Mouse (Mus musculus) kidney, embryonic 15.5 days (tissue): Measurements from ENCODE around the gene Wdr34. TPM values are rescaled to one million over a fixed set of nuclear protein-coding genes. Genes with fewer than 3 reads are reported as not detected.

Experiments used
- ATAC-seq: fragments of 200-750 bp; cut with Nextera tagmentation; replicated peaks from 2 replicates; pipeline ENCODE4 v1.8.0; 2017; ENCODE audit warnings: moderate TSS enrichment; ENCODE audit not compliant: low FRiP score
- H3K27ac ChIP-seq: fragments of 300-500 bp; sonication (generic); 2 replicates; pipeline ENCODE4 v1.5.1; 2015; ENCODE audit warnings: mild to moderate bottlenecking, inconsistent platforms
- H3K27me3 ChIP-seq: fragments of 300-500 bp; sonication (generic); 2 replicates; pipeline ENCODE4 v1.6.1; 2015; ENCODE audit warnings: inconsistent platforms
- H3K36me3 ChIP-seq: fragments of 300-500 bp; sonication (generic); 2 replicates; pipeline ENCODE4 v1.6.1; 2015; ENCODE audit warnings: inconsistent platforms
- H3K4me1 ChIP-seq: fragments of 300-500 bp; sonication (generic); 2 replicates; pipeline ENCODE4 v1.6.1; 2015; ENCODE audit warnings: inconsistent platforms
- H3K4me2 ChIP-seq: fragments of 300-500 bp; sonication (generic); 2 replicates; pipeline ENCODE4 v1.6.1; 2015; ENCODE audit warnings: moderate library complexity, mild to moderate bottlenecking, inconsistent platforms
- H3K4me3 ChIP-seq: fragments of 300-500 bp; sonication (generic); replicated peaks from 2 replicates; pipeline ENCODE4 v1.5.1; 2015; ENCODE audit warnings: mild to moderate bottlenecking, inconsistent platforms
- H3K9ac ChIP-seq: fragments of 300-500 bp; sonication (generic); 2 replicates; pipeline ENCODE4 v1.6.1; 2015; ENCODE audit warnings: mild to moderate bottlenecking, inconsistent platforms
- H3K9me3 ChIP-seq: fragments of 300-500 bp; sonication (generic); replicated peaks from 2 replicates; pipeline ENCODE4 v1.6.1; 2016; ENCODE audit warnings: inconsistent platforms
- WGBS: fragments of 180-500 bp; shearing (Covaris S2); methylation state at CpG from one replicate; pipeline ENCODE4 v1.1.7; 2015; ENCODE audit warnings: mixed read lengths; 5-methylcytosine and 5-hydroxymethylcytosine counted together
- polyA plus RNA-seq: library from polyadenylated mRNA; unstranded; fragments of >200 nt; fragmentation: Nextera tagmentation; extraction: Ambion mirVana; gene quantifications from 2 replicates; pipeline ENCODE4 v1.2.1, GENCODE M21; 2015

The Wdr34 gene
- 34.8 and 40.7 TPM in 2 replicates for polyA plus RNA-seq

DNA sequence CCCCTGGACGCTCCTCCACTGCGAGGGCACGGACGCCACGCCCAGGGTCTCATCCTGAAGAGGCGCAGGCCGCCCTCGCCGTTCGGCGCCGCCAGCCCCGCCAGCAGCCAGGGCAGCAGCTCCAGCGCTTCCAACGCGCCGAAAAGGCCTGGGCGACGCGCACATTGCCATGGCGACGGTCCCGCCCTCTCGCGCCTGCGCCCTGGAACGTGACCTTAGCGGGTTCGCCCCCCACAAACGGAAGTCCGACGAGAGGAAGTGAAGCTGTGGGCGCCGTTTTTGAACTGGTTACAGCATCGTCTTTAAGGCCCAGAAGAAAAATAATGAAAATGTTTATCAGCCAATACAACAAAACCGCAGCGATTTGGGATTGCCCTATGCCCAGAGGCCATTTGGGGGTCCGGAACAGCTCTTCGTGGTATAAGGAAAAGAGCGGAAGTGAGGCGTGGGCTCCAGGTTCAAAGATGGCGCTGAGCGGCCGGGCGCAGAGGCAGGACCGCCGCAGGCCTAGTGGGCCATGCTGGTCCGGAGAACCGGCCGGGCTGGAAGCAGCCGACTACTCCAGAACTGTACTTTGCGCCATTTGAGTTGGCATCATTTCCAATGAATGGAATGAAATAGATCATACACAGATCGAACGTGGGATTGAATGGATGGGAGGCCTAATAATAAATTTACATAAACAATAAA is at the start of gene Wdr34:
Gene Wdr34 (minus strand): TSS at position 183 of the 690 bp plus-strand sequence.
- Histone ChIP-seq H3K27ac (peak within 1 kb of the TSS; percentile 97), H3K36me3 (peaks cover 20% of the 10 kb centered on the region; the same call in 1 of the 2 replicates), H3K27me3 (no peaks in the 10 kb centered on the region), H3K9me3 (no peaks in the 10 kb centered on the region), H3K4me1 (peaks cover 15% of the 10 kb centered on the region), H3K4me2 (peak within 1 kb of the TSS; percentile 67), H3K9ac (peak within 1 kb of the TSS; percentile 62), H3K4me3 (peak within 1 kb of the TSS; percentile 66)
- peak; percentile 95 for ATAC-seq
- WGBS, result 1% methylated on average over 54 of the region's 54 CpGs

DNA sequence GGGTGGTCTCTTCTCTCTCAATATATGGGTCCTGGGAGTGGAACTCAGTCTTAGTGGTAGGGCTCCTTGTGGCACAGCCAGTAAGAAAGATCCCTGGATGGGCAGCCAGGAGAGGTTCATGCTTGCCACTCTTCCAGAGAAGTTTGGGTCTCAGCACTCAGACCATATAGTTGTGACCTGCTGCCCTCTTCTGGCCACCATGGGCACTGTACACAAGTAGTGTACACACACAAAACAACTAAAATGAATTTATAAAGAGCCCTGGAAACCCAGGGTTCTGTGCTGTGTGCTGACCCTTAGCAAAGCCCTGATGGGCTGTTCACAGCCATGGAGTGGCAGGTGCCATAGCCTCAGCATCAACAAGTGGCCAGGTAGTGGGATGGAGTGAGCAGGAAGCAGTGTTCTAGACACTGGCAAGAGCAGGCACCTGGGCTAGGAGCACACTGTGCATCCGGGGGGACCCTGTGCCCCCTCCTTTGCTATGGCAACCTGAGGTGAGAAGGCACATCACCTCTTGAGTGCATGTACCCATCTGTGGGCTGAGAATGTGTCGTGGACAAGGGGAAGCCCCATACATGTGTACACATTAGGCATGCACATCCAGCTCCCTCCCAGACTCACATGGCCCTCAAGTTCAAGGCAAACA is 47.3 kb upstream of the Wdr34 start:
- no peak overlapping the region for H3K9ac ChIP-seq
- no peak overlapping the region for H3K4me2 ChIP-seq
- no peak overlapping the region for H3K4me3 ChIP-seq
- peaks cover 20% of the 10 kb centered on the region for H3K4me1 ChIP-seq
- WGBS, result 83% methylated on average over 2 of the region's 2 CpGs
- no peak for ATAC-seq
- H3K9me3 ChIP-seq, result no peaks in the 10 kb centered on the region
- no peak overlapping the region for H3K27ac ChIP-seq
- H3K36me3 ChIP-seq, result peaks cover 43% of the 10 kb centered on the region
- no peaks in the 10 kb centered on the region for H3K27me3 ChIP-seq

DNA sequence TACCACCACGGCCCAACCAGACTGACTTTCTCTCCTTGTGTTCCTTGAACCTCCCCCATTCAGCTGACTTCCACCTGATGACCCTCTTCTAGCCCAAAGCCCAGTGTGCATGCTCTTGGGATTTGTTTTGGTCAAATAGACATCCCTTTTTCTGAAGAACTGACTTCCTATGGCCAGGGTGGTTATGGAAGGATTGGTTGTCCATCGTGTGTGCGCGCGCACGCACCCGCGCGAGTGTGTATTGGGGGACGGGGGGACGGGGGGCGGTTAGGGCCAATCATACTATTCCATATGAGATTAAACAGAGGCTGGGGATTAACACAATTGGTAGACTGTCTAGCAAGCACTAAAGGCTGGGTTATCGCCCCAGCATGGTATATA is 45.5 kb upstream of the Wdr34 start:
- H3K4me1 ChIP-seq, result peaks cover 20% of the 10 kb centered on the region
- WGBS, result 3% methylated on average over 13 of the region's 13 CpGs
- H3K4me3 ChIP-seq, result peak overlapping the region; percentile 62
- peak overlapping the region; percentile 78 for H3K27ac ChIP-seq
- peak overlapping the region; percentile 79 for H3K4me2 ChIP-seq
- H3K9me3 ChIP-seq, result no peaks in the 10 kb centered on the region
- peak; percentile 6; the same call in 1 of the 2 replicates for ATAC-seq
- peaks cover 36% of the 10 kb centered on the region for H3K36me3 ChIP-seq
- no peaks in the 10 kb centered on the region for H3K27me3 ChIP-seq
- H3K9ac ChIP-seq, result peak overlapping the region; percentile 54

DNA sequence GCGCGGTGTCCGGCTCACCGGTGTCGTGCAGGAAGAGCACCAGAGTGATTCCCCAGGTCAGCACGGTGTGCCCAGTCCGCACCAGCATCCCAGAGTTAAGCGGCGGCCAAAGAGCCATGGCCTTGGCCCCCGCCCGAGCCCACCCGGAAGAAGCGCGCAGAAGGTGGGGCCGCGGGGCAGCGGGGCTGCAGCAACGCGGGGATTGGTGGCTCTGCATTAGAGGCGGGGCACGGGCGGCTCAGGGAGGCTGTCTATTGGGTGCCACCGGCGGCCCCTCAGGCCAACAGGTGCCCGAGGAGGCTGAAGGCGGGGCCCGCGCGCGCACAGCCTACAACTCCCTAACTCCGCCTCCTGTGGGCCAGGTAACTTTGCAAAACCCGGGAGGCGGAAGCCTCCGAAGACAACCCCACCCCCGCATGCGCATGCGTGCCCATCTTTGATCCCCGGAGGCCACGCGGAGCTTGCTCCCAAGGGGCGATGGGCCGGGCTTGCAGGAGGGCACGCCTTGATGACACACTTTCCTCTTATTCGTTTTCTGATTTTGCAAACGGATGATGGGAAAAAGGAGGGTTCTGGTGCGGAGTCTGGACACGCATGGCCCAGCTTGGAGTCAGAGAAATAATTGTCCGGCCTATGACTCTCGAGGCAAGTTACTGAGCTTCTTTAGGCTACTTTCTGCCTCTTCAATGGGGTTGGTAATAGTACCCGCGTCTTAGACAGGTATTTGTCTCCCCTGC is 45.0 kb upstream of the Wdr34 start, which contains the start of gene Zdhhc12:
Gene Zdhhc12 (minus strand): TSS at position 178 of the 737 bp plus-strand sequence.
- Histone ChIP-seq H3K27ac (peak within 1 kb of the TSS; percentile 78), H3K9ac (peak within 1 kb of the TSS; percentile 54), H3K9me3 (no peaks in the 10 kb centered on the region), H3K4me2 (peak within 1 kb of the TSS; percentile 79), H3K36me3 (peaks cover 30% of the 10 kb centered on the region), H3K27me3 (no peaks in the 10 kb centered on the region), H3K4me1 (peaks cover 20% of the 10 kb centered on the region), H3K4me3 (peak within 1 kb of the TSS; percentile 62)
- ATAC-seq, result peak; percentile 98
- under 1% methylated on average over 51 of the region's 51 CpGs for WGBS

DNA sequence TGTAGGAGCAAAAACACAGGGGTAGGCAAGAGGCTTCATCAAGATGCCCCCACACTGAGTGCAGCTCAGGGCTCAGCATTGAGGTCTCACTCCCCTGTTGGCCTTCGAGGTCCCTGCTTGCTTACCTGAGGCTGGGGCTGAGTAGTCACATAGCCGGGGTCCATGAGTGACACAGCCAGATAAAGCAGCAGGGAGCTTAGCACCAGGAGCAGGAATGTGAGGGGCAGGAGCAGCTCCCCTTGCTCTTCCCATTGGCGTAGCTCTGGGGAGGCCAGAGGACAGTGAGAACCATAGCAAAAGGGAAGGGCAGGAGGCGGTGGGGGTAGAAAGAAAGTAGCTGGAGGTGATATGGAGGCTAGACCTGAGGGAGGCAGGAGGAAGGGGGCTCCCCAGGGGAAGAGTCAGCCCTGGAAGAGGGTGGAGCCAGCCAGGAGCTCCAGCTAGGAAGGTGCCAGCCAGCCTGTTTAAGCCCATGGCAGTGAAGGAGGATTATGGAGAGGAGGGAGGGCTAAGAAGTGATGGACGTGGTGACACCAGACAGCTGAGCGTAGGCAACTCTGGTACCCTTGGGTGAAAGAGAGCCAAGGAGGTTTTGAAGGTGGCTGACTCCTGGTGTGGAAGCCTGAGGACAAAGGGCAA is 43.7 kb upstream of the Wdr34 start:
- peak overlapping the region; percentile 79 for H3K4me2 ChIP-seq
- WGBS, result 56% methylated on average over 6 of the region's 6 CpGs

DNA sequence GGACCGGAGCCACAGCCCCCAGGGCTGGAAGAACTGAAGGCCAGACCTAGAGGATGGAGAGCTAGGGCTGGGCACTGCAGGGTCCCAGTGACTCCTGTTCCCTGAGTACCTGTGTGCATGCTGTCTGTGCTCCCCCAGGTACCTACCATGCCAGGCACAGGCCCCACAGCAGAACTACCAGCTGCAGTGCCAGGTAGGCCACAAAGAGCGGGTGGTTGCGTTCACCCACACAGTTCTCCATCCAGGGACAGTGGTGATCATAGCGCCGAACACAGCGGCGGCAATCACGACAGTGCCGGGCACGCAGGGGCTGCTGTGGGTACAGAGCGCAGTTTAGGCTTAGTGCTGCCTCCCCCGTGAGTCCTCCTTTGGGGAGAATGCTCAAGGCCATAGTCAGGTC is 42.8 kb upstream of the Wdr34 start:
- WGBS, result 92% methylated on average over 12 of the region's 12 CpGs

More for the DNA sequence above, 43.7 kb upstream of the Wdr34 start:
- Histone ChIP-seq H3K27me3 (no peaks in the 10 kb centered on the region), H3K27ac (0 out of 2 replicates have a peak overlapping the region, but pooled peaks have one; percentile 78), H3K9me3 (no peaks in the 10 kb centered on the region), H3K4me1 (peaks cover 20% of the 10 kb centered on the region), H3K36me3 (peaks cover 21% of the 10 kb centered on the region), H3K4me3 (peak overlapping the region; percentile 62), H3K9ac (peak overlapping the region; percentile 54; the same call in 1 of the 2 replicates)
- no peak for ATAC-seq

DNA sequence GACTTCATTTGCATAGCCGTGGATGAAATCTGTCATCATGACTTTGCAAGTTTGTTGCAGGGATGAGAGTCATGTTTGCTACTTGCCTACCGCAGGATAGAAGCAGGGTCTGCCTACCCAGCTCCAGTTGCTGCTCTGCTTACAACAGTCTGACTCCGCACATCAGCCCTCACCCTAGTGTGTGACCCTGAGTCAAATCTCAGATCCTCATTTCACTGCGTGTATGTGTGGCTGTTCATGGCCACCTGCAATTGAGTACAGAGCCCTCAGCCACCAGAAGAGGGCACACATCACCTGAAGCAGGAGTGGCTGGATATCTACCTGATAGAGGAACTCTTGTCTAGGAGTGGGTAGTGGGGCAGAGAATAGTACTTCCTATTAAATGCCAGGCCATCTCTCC is 38.6 kb upstream of the Wdr34 start:
- Histone ChIP-seq H3K4me1 (peaks cover 11% of the 10 kb centered on the region), H3K27ac (no peak overlapping the region), H3K27me3 (no peaks in the 10 kb centered on the region), H3K36me3 (peaks cover 20% of the 10 kb centered on the region), H3K4me3 (no peak overlapping the region), H3K9me3 (no peaks in the 10 kb centered on the region), H3K4me2 (no peak overlapping the region), H3K9ac (no peak overlapping the region)
- WGBS, result 88% methylated on average over 4 of the region's 4 CpGs
- no peak for ATAC-seq

More for the DNA sequence above, 42.8 kb upstream of the Wdr34 start:
- ATAC-seq, result no peak
- Histone ChIP-seq H3K4me3 (no peak overlapping the region), H3K27ac (no peak overlapping the region), H3K36me3 (peaks cover 20% of the 10 kb centered on the region), H3K4me1 (peaks cover 20% of the 10 kb centered on the region), H3K4me2 (no peak overlapping the region), H3K27me3 (no peaks in the 10 kb centered on the region), H3K9me3 (no peaks in the 10 kb centered on the region), H3K9ac (no peak overlapping the region)

DNA sequence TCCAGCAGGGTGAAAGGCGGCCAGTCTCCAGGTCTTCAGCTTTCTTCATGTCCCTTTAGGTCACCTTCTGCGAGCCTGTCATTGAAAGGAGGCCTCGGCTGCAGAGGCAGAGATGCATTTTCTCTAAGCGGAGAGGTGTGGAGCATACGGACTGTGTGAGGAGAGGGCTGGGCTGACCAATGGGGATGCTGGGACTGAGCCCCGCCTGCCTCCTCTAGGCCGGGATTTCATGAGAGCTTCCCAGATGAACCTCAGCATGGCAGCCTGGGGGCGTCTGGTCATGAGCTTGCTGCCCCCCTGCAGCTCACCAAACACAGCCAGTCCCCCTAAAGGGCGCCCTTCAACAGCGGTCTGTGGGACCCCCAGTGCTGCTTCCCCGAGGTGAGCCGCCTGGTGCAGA is 36.0 kb upstream of the Wdr34 start:
- ATAC-seq, result 0 out of 2 replicates have a peak, but pooled peaks have one; percentile 67

DNA sequence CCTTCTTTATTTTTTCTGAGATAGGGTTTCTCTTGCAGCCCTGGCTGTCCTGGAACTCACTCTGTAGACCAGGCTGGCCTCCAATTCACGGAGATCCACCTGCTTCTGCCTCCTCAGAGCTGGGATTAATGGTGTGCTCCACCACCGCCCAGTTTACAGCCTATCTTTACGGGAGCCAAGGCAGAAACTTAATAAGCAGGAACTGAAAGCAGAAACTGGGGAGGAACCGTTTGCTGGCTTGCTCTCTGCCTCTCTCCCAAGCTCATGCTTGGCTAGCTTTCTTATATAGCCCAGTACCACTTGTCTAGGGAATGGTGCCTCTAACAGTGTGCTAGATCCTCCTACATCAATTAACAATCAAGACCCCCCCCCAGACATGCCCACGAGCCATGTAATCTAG is 35.4 kb upstream of the Wdr34 start:
- WGBS, result 46% methylated on average over 5 of the region's 5 CpGs
- no peak for ATAC-seq
- no peak overlapping the region for H3K27ac ChIP-seq
- peak overlapping the region; percentile 54 for H3K4me2 ChIP-seq
- peaks cover 11% of the 10 kb centered on the region for H3K4me1 ChIP-seq
- H3K9ac ChIP-seq, result no peak overlapping the region
- no peaks in the 10 kb centered on the region; the same call in 1 of the 2 replicates for H3K36me3 ChIP-seq
- no peaks in the 10 kb centered on the region for H3K27me3 ChIP-seq
- H3K9me3 ChIP-seq, result no peaks in the 10 kb centered on the region
- H3K4me3 ChIP-seq, result no peak overlapping the region

More for the DNA sequence above, 36.0 kb upstream of the Wdr34 start:
- Histone ChIP-seq H3K4me3 (peak overlapping the region; percentile 21), H3K4me1 (peaks cover 11% of the 10 kb centered on the region), H3K9me3 (no peaks in the 10 kb centered on the region), H3K36me3 (no peaks in the 10 kb centered on the region; the same call in 1 of the 2 replicates), H3K27me3 (no peaks in the 10 kb centered on the region), H3K4me2 (peak overlapping the region; percentile 54), H3K27ac (no peak overlapping the region), H3K9ac (peak overlapping the region; percentile 39)
- WGBS, result 17% methylated on average over 12 of the region's 12 CpGs

DNA sequence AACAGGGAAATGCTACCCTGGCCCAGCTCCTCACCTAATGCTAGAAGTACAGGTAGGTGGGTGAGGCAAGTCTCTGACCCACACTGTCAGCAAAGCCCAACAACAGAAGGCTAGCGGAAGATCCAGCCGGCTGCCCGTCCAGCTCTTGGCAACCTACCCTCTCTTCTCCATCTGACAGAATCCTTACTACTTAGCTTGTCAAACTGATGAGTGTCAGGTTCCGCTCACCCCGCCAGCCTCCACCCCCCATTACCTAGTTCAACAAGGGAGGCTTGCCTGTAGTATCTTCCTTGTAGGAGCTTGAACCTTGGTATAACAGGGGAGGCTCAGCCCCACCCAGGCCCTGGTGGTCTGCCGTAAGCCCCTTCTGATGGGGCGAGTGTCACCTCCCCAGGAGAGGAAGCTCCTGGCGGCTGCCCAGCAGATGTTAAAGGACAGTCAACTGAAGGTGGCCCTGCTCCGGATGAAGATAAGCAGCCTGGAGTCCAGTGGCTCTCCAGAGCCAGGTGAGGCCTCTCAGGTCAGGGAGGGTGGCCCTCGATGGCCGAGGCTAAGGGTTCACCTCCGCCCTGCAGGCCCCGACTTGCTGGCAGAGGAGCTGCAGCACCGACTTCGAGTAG is 31.6 kb upstream of the Wdr34 start:
- Histone ChIP-seq H3K27me3 (no peaks in the 10 kb centered on the region), H3K4me1 (peaks cover 25% of the 10 kb centered on the region), H3K9me3 (no peaks in the 10 kb centered on the region), H3K36me3 (no peaks in the 10 kb centered on the region), H3K4me3 (no peak overlapping the region), H3K9ac (no peak overlapping the region), H3K27ac (no peak overlapping the region), H3K4me2 (no peak overlapping the region)
- WGBS, result 86% methylated on average over 15 of the region's 15 CpGs
- ATAC-seq, result no peak

DNA sequence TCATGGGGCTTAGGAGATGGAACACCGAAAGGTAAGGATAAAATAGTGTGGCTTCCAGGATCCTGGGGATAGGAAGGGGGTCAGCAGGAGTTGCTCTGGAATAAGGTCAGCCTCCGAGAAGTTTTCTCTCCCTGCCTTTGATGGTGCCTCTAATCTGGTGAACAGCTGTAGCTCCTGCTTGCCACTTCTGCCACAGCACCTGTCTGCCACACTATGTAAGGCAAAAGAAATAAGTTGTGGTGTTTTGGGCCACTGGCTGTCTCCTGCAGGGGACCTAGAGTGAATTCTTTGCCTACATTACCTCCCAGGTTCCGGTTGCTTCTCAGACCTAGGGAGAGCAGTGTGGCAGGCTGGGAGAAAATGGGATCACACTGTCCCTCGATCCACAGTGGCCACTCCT is 30.1 kb upstream of the Wdr34 start:
- no peak for ATAC-seq
- Histone ChIP-seq H3K9ac (peak overlapping the region; percentile 78), H3K36me3 (peaks cover 8% of the 10 kb centered on the region), H3K27me3 (no peaks in the 10 kb centered on the region), H3K4me2 (peak overlapping the region; percentile 97), H3K9me3 (no peaks in the 10 kb centered on the region), H3K4me1 (peaks cover 14% of the 10 kb centered on the region), H3K27ac (peak overlapping the region; percentile 94; the same call in 1 of the 2 replicates), H3K4me3 (peak overlapping the region; percentile 75)
- WGBS, result 69% methylated on average over 4 of the region's 4 CpGs
